Mouse (Mus musculus) layer of hippocampus, adult 9-10 months (tissue): Measurements from ENCODE around the gene St3gal4.
"Not testable (repeated sequence)": the region's sequence is repeated elsewhere in the genome, so short reads cannot be mapped to it uniquely, and the experiment has no call there.

Source experiments
- DNase-seq: peaks from one replicate; pipeline ENCODE4 v3.0.0; 2022; ENCODE audit warnings: low spot score

St3gal4 gene

DNA sequence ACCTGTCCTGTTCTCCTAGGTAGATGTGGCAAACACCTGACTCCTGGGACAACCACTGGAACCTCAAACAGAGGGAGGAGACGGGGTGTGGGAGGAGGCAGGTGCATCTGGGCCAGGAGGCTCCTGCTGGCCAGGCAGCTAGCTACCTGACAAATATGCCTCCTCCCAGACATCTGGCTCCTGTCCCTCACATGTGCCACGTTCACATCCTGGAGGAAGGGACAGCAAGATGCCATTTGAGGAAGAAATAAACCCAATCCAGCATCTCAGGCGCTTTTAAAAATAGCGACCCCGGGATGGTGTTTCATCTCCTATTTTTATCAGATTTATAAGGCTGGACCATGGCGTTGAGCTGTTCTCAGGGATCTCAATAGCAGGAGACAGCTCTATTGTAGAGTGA, at the start of gene St3gal4:
Gene St3gal4, minus strand, starts transcription at position 101 of the 400 bp plus-strand sequence.
- no peak for DNase-seq

DNA sequence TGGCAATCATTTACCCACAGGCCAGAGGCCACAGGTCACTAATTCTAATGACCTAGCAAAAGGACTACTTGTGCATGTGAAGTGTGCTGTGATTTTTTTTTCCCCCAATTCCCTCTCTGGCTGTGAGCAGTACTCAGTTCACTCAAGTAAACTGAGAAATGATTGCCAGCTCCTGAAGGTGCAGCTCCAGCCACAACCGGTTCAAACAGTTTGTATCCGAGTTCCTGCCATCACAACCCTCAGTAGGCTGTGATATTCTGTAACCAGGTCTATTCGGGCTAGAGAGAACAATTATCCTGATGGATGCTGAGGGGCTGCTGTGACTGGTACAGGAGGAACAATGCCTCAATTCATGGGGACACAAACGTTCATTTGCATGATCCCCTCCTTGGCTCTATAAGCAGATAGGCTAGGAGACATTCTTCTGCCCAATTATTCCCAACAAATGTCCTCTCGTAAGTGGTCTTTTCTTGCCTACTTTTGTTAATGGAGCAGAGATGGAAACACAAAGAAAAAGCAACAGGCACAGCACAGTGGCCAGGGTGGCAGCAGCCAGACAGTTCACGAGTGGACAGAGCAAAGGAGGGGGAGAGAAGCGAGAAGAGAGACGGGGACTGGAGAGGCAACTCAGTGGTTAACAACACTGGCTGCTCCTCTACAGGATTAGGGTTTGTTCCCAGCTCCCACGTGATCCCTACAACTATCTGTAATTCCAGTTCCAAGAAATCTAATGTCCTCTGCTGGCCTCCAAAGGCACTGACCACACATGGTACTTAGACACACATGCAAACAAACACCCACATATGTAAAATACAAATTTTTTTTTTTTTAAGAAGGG, 47.9 kb upstream of the St3gal4 start:
- no peak for DNase-seq

DNA sequence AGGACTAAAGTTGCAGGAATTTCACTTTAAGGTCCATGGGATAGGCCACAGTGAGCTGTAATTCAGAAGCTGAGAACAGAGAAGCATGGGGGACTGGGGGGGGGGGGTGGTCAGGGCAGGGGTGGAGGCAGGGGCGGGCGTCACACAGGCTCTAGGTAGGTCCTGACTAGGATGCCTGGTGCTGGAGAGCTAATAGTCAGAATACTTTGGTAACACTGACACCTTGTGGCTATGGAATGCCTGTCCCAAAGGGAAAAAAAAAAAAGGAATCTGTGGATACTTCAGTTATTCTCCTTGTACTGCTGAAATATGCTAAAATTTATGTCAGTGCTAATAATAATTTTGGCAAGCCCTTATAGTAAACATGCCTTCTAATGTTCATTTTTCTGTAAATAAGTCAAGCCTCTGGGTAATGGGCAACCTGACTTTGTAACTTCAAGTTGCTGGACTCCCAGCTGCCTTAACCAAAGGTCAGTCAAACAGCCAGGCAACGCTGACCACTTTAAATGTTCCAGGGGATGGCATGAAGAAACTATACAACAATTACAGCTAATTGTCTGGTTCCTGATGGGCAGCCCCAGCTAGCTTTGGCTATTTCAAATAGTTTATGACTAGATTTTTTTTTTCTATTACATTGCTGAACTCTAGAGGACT, 47.2 kb upstream of the St3gal4 start:
- DNase-seq, result no peak

DNA sequence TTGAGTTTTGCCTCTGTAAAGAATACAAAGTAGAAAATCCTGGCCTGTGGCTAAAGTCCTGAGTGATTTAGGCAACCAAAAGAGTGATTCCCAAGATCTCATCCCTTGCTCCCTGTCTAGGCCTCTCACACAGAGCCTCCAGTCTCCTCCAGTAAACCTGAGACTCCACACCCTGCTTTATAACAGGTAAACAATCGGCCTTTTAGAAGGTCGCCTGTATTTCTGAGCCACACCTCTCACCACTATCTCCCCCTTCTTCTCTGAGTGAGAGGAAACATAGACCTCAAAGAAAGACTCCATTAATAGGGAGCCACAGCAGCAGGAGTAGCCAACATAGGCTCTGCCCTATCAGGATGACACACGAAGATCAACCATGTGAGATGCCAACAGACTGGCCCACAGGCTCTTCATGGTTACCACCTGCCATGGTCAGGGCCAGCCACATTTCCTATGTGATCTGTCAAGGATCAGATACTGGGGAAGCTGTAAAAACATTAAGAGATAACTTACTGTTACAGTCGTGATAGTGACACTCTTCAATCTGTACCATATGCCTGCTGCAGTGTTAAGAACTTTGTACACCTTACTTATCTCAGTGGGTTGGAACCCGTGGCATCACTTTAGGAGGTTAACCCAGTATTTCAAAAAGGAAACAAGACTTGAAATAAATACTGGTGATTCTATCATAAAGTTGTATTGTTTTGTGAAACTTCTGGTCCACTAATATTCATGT, 45.2 kb upstream of the St3gal4 start:
- DNase-seq, result no peak

DNA sequence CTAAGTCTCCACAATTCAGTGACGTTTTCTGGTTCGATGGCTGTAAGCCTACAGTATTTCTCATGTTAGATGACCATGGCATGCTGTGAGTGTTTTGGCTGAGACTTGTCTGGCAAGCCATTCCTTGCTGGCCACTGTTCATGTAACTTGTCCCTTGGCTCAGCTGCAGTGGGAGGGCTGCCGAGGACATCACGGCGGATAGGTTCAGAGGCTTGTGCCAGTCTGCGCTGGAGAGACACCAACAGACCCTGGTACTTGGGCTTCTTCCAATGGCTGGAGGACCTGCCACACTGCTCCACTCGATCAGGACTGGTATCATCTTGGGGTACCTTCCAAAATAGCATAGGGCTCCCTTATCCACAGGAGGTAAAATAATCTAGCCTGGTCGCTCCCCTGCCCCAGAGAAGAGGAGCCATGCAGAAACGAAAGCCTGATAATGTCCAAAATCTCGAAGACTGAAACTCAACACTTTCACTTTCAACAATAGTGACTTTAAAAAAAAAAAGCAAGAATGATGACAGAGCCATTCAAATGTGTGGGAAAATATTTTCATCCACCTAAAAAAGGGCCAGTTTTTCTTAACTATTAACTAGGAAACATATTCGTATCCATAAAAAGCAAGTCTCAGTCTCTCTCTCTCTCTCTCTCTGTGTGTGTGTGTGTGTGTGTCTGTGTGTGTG, 44.1 kb upstream of the St3gal4 start:
- DNase-seq, result no peak

DNA sequence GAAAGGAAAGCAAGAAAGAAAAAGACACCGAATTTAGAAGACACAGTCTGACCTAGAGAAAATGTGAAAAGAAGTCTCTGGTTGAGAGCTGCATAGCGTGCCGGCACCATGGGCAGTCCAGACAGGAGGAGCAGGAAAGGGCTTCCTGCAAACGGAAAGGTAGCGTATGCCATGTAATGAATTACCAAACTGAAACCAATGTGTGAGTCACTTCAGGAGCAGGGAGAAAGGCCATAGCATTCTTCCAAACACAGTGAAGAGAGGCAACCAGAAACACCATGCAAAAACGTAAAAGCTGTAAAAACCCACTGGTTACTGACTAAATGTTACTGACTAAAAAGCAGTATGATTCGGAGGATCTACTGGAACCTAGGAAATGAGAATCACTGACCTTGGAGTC, 42.7 kb upstream of the St3gal4 start:
- no peak for DNase-seq

DNA sequence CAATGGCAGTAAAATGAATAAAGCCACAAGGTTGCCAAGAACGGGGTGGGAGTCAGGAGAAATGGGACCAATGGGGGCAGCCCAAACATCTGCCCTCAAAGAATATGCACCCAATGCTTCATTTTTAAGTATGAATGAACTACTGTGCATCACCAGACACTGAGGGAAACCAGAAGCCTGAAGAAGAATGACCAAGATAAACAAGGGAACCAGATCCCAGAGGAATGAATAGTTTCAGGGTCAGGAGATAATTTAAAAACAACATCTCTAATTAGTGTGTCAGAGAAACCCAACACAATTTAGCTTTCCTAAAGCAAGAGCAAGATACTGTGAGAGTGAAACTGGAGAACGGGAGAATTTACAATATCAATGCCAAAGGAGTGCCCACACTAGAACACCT, 41.6 kb upstream of the St3gal4 start:
- no peak for DNase-seq

DNA sequence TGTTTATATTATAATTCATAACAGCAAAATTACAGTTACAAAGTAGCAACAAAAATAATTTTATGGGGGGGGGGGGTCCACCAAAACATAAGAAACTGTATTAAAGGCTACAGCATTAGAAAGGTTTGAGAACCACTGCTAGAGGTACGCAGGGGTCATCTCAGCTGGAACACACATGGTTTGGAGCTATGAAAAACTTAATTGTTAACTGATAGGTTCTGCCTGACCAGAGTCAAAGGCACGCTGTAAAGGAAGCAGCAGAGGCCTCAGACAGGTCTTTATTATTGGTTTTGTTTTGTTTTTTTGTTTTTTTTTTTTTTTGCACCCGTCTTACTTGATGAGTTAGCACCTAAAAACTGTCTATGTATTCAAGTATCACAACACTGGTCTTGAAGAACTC, 39.4 kb upstream of the St3gal4 start:
- no peak for DNase-seq

DNA sequence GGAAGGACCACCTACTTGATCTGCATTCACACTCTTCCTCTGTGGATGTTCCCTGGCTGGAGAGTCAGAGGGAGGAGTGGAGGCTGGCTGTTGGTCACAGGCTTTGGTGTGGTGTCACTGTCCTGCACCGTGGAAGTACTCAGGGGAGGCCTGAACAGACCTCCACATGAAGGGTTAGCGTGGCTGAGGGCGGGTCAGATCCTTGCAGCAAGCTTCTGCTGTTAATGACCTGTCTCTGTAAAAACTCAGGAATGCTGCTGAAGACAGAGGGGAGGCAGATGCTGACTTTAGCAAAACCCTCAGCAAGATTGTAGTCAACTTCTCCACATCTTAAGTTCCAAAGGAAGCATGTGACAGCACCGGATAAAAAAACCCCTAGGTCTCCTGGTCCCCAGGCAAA, 37.8 kb upstream of the St3gal4 start:
- no peak for DNase-seq

DNA sequence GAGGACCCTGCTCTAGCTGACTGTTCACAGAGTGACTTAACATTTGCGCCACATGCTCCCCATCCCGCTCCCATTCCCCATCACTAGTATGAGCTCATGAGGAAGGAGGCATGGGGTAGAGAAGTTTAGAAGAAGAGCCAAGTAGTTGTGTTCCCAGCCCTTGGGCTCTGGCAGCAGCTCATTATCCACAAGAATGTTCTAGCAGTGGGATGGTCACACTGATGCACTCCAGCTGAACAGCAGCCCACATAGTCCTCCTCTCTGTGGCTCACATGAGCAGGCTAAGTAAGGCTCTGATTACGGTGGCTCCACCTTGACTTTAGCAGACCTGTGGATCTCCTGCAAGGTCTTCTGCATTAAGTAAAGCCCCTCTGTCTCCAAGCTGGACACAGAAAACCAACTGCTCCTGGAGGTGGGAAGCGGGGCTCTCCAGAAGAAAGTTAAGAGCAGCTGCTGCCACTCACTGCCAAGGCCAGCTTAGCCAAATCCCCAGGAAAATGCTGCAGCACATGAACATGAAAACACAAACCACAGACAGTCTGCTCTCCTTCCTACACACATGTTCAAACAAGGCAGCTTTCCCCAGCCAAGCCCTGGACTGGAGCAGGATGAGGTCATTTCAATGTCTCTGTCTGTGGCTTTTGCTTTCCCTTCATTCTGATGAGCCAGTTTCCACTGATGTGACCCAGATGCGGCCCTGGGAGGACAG, 37.1 kb upstream of the St3gal4 start:
- DNase-seq, result no peak

DNA sequence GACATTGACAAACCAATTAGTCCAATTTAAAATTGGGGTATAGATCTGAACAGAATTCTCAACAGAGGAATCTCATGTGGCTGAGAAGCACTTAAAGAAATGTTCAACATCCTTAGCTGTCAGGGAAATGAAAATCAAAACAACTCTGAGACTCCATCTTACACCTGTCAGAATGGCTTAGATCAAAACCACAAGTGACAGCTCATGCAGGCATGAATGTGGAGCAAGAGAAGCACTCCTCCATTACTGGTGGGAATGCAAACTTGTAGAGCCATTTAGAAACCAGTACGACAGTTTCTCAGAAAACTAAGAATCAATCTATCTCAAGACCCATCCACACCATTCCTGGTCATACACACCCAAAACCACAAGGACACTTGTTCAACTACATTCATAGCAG, 33.9 kb upstream of the St3gal4 start:
- DNase-seq, result no peak

DNA sequence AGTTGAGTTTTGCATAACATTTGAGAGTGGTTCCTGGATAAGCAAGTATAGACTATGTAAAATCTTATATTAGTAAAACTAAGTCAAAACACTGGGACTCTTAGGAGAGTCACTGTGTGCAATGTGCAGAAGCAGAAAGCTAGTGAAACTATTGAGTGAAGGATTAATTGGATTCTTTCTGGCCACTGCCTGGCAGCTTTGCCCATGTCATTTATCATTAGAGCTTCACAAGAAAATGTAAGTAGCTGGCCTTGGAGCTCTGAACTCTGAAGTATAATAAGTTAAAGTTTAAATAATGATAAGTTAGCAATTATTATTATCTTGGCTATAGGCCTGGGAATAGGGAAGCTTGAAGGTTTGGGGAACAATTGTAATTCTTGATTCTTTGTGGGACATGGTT, 29.8 kb upstream of the St3gal4 start:
- not testable (repeated sequence) for DNase-seq

DNA sequence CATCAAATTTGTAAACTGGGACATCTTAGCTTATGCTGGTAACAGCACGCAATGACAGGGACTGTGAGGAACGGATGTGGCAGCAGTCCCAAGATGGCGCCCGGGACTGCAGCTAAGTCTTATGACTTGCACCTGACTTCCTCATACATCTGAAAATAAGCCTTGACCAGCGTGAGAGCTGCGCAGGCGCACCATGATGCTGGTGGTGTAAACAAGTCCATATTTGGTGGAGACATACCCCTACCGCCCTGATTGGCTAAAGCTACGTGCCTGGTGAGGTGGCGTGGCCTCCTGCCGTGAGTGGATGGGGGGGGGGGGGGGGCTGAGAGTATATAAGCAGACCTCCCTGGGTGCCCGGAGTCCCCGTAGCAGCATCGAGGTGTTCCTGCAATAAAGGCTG, 28.2 kb upstream of the St3gal4 start:
- not testable (repeated sequence) for DNase-seq

DNA sequence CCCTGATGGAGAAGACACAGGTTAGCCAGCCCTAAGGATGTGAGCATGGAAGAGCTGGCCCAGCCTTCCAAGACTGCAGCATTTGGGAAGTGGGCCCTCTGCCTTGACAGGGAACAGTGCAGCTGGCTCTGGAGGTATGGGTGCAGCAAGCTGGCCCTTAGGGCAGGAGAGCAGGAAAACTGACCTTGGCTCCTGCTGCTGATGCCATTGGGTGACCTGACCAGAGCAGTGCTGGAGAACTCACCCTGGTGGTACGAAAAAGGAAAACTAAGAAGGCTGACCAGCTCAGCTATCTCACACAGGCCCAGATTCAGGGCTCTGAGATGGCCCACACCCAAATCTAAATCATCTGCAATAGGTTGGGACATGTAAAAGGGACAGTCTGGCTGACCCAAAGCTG, 26.8 kb upstream of the St3gal4 start:
- DNase-seq, result no peak

DNA sequence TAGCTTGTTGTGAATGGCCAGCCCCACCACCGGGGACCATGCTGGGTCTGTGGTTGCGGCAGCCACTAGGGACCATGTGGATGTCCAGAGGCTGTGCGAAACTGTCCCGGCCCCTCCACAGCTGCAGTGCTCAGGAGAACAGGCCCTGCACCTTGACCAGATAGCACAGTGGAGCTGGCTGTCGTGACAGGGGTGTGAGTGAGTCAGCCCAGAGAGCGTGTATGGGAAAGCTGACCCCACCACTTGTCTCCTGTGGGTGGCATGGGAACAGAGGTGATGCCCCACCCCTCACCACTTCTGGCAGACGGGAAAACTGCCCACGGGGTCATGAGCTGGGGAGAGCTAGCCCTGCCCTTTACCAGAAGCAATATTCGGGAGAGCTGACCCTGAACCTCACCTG, 26.1 kb upstream of the St3gal4 start:
- no peak for DNase-seq

DNA sequence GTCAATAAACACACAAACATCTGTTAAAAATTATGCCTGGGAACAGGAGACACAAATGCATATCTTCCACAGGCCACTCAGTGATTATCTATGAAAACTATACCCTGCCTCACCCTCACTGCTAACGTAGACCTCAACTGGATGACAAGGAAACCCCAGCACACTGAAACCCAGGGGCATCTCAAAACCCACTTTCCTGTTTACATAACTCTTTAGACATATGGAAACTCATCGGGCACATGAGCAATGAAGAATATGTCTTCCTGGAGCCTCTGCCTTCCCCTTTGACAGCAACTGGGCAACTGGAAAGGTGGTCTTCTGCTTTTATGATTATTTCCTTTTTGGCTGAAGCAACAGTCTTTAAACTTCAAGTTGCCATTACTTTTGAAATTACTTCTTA, 23.2 kb upstream of the St3gal4 start:
- DNase-seq, result no peak

DNA sequence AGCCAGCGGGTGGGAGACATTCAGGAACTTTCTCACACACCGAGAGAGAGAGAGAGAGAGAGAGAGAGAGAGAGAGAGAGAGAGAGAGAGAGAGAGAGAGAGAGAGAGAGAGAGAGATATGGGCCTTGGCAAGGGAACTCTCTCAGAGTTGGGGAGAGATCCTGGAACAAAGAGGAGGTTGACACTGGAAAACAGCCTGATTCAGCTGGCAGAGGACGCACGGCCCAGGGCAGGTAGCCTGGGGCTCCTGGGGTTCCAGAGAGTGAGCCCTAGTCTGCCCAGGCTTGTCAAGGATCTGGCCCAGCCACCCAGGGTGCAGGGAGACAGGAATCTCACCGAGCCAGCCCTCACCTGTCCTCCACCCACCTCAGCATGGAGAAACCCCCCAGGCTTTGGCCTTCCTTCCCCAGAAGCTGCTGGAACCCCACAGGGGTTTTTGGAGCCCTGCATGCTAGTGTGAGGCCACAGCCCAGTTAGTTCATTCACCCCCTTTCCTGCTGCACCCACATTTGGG, 20.2 kb upstream of the St3gal4 start:
- DNase-seq, result no peak

DNA sequence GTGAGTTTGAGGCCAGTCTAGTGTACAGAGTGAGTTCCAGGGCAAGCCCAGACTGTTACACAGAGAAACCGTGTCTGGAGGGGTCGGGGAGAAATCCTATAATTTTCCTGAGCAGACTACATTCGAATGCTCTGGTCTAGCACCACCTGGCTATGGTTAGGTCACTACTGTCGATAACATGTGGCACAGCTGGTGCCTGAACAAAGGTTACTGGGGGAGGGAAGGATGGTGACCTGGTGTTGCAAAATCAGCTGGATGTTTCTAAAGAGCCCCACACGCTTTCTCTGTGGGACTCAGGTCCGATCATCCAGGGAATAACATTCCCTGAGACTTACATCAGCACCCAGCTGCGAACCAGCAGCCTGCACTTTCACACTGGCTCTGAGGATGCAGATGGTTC, 19.0 kb upstream of the St3gal4 start:
- DNase-seq, result no peak

DNA sequence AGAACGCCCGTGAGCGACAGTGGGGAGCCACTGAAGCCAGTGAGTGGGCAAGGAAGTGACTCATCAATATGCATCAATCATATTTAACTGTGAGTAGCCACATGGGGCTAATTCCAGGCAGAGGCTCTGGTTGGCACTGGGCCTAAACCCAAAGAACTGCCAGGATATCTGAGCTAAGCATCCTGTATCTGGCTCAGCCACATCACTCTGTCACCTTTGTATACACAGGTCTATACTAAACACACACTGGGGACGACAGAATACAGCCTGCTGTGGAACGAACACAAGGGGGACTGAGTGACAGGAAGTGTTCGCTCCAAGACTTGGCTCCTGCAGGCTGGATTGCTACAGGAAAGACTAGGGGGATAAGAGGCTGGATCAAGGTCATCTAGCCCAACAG, 16.5 kb upstream of the St3gal4 start:
- no peak for DNase-seq

DNA sequence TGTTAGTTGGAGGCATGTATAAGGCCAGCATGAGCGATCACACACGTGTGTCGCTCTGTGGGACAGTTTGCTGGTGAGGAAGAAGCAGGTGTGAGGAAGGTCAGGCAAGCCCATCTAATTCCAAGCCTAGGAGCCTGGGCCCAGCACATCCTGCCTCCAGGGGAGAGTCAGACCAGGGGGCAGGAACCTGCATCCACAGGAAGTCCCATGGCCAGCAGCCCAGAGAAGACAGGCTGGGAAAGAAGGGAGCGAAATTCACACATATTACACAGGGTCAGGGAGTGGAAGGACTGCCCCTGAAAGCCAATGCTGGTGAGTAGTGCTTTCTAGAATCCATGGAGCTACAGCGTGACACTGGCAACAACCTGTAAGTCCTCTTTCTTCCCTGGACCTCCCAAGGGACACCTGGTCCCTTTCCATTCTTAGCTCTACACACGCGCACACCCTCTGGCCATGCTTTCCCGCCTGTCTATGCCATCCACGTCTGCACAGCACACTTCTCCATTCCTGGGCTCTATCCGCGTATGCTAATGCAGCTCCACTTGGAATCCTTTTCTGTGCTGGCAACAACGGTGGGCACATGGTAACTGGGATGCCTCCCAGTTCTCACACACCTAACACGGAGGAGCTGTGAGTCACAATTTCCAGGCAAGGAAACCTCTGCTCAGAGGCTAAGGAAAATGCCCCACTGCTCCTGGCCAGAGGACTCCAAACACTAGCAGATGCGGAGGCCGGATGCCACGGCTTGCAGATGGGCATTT, 12.7 kb upstream of the St3gal4 start:
- no peak for DNase-seq

DNA sequence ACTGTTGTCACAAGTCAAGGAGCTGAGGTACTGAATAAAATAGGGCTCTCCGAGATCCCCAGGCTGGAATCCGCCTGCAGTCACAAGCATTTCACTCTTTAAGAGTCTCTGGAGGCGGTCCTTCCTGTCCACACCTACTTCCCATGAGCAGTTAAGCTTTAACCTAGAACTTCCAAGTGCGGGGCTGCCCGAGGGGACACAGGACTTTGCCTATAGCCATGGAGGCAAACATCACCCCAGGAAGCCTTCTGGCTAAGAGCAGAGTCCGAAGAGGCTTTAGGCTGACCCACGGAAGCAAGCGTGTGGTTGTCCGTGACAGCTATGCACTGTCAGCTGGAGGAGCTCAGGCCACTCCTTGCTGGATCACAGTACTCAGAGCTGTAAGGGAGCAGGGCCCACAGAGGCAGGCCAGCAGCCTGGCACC, 9.9 kb upstream of the St3gal4 start:
- no peak for DNase-seq
